Mouse (Mus musculus) testis, adult 2 months (tissue): ENCODE measurements at regions not wholly inside any gene's neighbourhood (a gene's known extent, or its start where the extent isn't known, plus 50 kb on each side); places are given as distances from the start of the nearest gene placed in this dataset.
A peak's percentile ranks its signal among the peaks of the same experiment; 100 is the strongest.

Experiments
- H3K27ac ChIP-seq: fragments of 200-500 bp; 2 replicates; pipeline ENCODE4 v1.5.1; 2012; ENCODE audit warnings: low read depth, low read length; ENCODE audit not compliant: control insufficient read depth, insufficient read depth
- H3K27me3 ChIP-seq: fragments of 200-500 bp; 2 replicates; pipeline ENCODE4 v1.6.1; 2012; ENCODE audit warnings: mild to moderate bottlenecking, low read length, moderate library complexity; ENCODE audit not compliant: control insufficient read depth, insufficient read depth
- H3K36me3 ChIP-seq: fragments of 200-500 bp; 2 replicates; pipeline ENCODE4 v1.6.1; 2012; ENCODE audit warnings: mild to moderate bottlenecking, low read length; ENCODE audit not compliant: control insufficient read depth, insufficient read depth
- H3K4me1 ChIP-seq: fragments of 200-500 bp; 2 replicates; pipeline ENCODE4 v1.6.1; 2012; ENCODE audit warnings: low read length; ENCODE audit not compliant: control insufficient read depth, insufficient read depth
- H3K4me3 ChIP-seq: fragments of 200-500 bp; 2 replicates; pipeline ENCODE4 v1.5.1; 2012; ENCODE audit warnings: low read depth, mild to moderate bottlenecking, low read length, moderate library complexity, mixed read lengths; ENCODE audit not compliant: control insufficient read depth
- CTCF ChIP-seq: fragments of 200-500 bp; IDR thresholded peaks from 2 replicates; pipeline ENCODE4 v1.5.1; 2012; ENCODE audit warnings: low read depth, mild to moderate bottlenecking, inconsistent platforms, low read length, moderate library complexity; ENCODE audit not compliant: control insufficient read depth, insufficient read depth, insufficient replicate concordance
- POLR2A ChIP-seq: fragments of 200-500 bp; IDR thresholded peaks from 2 replicates; pipeline ENCODE4 v1.6.1; 2012; ENCODE audit warnings: low read depth, mild to moderate bottlenecking, inconsistent platforms, low read length, moderate library complexity; ENCODE audit not compliant: control insufficient read depth

GRCm38 (mm10) chr6:33117877-33118276 is 57.8 kb upstream of the Chchd3 start:
- TF ChIP-seq CTCF, result no peak
- TF ChIP-seq POLR2A, result no peak
- Histone ChIP-seq H3K4me3 (no peak overlapping the region), H3K4me1 (peaks cover 4% of the 10 kb centered on the region), H3K27me3 (no peaks in the 10 kb centered on the region), H3K27ac (no peak overlapping the region), H3K36me3 (no peaks in the 10 kb centered on the region)

DNA sequence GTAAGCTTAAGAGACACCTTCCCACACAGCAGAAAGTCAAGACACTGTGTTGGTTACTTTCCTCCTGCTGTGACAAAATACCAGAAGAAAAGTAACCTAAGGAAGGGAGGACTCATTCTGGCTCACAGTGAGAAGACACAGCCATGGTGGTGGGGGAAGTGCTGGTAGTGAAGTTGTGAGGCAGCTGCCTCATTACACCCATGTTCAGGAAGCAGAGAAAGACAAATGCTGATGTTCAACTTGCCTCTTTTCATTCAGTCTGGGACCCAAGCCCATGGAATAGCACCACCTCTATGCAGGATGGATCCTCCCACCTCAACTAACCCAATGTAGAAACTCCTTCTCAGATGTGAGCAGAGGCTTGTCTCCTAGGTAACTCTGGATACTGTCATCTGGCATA is 60.5 kb upstream of the Chchd3 start:
- H3K4me1 ChIP-seq, result peaks cover 4% of the 10 kb centered on the region
- H3K27ac ChIP-seq, result no peak overlapping the region
- TF ChIP-seq CTCF (no peak), POLR2A (no peak)
- no peak overlapping the region for H3K4me3 ChIP-seq
- no peaks in the 10 kb centered on the region for H3K36me3 ChIP-seq
- H3K27me3 ChIP-seq, result no peaks in the 10 kb centered on the region

- Histone ChIP-seq H3K27ac (no peak overlapping the region), H3K27me3 (no peaks in the 10 kb centered on the region), H3K4me1 (no peaks in the 10 kb centered on the region), H3K36me3 (no peaks in the 10 kb centered on the region), H3K4me3 (no peak overlapping the region)
- TF ChIP-seq CTCF (peak; percentile 53; the same call in 1 of the 2 replicates), POLR2A (no peak)
Measured at GRCm38 (mm10) chr6:33126574-33126973, 66.5 kb upstream of the Chchd3 start.

DNA sequence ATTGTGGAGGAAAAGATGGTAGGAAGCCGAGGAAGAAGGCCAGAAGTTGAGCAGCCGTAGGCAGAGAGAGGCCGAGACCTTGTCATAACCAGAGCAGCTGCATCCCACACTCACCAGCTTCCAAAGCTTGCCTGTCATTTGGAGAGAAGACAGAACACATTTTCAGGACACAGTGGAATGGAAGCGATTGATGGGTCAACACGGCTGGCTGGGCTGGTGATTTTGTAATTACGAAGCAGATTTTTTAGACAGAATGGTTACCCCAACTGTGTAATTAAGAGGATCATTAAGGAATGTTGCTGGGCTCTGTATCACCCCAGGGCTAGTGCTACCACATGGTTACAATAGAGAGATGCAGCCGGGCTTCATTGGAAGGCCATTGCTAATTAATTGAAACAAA is 76.8 kb upstream of the Chchd3 start:
- TF ChIP-seq POLR2A (no peak), CTCF (no peak)
- Histone ChIP-seq H3K27me3 (no peaks in the 10 kb centered on the region), H3K36me3 (no peaks in the 10 kb centered on the region), H3K4me1 (no peaks in the 10 kb centered on the region), H3K4me3 (no peak overlapping the region), H3K27ac (no peak overlapping the region)

- Histone ChIP-seq H3K36me3 (no peaks in the 10 kb centered on the region), H3K27me3 (no peaks in the 10 kb centered on the region), H3K27ac (no peak overlapping the region), H3K4me3 (no peak overlapping the region), H3K4me1 (no peaks in the 10 kb centered on the region)
- no peak for TF ChIP-seq POLR2A
Measured at GRCm38 (mm10) chr6:33137823-33138222, 77.8 kb upstream of the Chchd3 start.

GRCm38 (mm10) chr6:33166479-33166878 is 82.4 kb upstream of the Exoc4 start:
- H3K36me3 ChIP-seq, result no peaks in the 10 kb centered on the region
- no peaks in the 10 kb centered on the region for H3K4me1 ChIP-seq
- H3K27me3 ChIP-seq, result no peaks in the 10 kb centered on the region
- H3K4me3 ChIP-seq, result no peak overlapping the region
- H3K27ac ChIP-seq, result no peak overlapping the region
- no peak for TF ChIP-seq POLR2A
- TF ChIP-seq CTCF, result no peak

DNA sequence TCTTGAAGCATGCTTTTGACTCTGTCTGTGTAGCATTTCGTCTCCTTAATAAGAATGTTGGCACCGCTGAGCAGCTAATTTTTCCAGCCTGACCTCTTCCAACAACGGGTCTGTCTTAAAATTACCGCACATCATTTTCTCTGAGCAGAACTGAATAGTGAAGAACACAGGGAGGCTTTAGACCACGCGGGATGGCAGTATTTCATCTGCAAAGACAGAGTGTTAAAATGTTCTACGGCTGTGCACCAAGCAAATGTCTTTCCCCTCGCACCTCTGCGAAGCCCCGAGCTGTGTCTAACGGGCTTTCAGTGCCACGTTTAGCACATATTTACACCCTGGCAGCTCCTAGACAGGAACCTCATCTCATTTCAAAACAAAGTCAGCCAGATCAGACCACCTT is 75.3 kb upstream of the Exoc4 start:
- TF ChIP-seq CTCF (no peak), POLR2A (no peak)
- Histone ChIP-seq H3K27me3 (no peaks in the 10 kb centered on the region), H3K36me3 (no peaks in the 10 kb centered on the region), H3K4me1 (no peaks in the 10 kb centered on the region), H3K27ac (no peak overlapping the region), H3K4me3 (no peak overlapping the region)

DNA sequence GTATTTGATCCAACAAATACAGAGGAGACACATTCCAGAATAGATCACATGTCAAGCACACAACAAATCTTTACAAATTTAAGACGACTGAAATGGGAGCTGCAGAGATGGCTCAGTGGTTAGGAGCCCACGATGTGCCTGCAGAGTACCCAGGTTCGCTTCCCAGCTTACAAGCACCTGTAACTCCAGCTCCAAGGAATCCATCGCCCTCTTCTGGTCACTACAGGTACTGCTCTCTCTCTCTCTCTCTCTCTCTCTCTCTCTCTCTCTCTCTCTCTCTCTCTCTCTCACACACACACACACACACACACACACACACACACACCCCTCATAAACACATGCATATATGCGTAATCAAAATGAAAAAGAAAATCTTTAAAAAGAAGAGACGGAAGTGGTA is 74.3 kb upstream of the Exoc4 start:
- no peak overlapping the region for H3K4me3 ChIP-seq
- TF ChIP-seq POLR2A (no peak), CTCF (peak; percentile 39; the same call in 1 of the 2 replicates)
- H3K4me1 ChIP-seq, result no peaks in the 10 kb centered on the region
- no peak overlapping the region for H3K27ac ChIP-seq
- H3K36me3 ChIP-seq, result no peaks in the 10 kb centered on the region
- no peaks in the 10 kb centered on the region for H3K27me3 ChIP-seq
